Comparison of ENCODE assay signal across 9 mouse cellular contexts in the genomic region with DNA sequence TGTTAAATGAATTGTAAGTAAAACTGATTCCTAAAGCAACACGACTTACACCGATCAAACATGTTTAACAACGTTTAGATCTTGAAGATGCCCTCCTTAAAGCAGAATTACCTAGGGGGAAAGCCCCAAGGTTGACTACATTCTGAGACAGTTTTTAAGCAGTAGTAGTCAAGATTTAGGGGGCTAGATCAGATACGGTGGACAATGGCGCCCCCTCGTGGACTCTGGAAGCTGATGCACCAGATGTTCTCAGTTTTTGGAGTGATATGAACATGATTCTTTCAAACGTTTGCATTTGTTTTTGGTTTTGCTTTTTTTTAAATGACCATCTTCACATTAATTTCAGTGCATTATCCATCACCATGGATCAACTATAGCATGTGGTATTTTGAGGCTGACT. TPM values are rescaled to one million over a fixed set of nuclear protein-coding genes. Genes with fewer than 3 reads are reported as not detected.
A peak's percentile ranks its signal among the peaks of the same experiment; 100 is the strongest.
DNase-seq lines count a peak whose midpoint lies in the region; ATAC-seq and TF ChIP-seq lines count a peak whose summit lies in the region.
"Had no signal": no experiment of that assay in that cellular context is flagged by ENCODE, and none has a peak within 500 bp of the region (broad histone marks: within the 10 kb centered on the region; RNA-seq: fewer than 3 reads in every experiment).

No protein-coding gene starts in this region.

- H3K9ac ChIP-seq in MEL (ENCODE audit: control insufficient read depth, low read depth, low read length, poor library complexity, severe bottlenecking) = no peak overlapping the region
- no peak overlapping the region for H3K9ac ChIP-seq in lung, embryonic 14.5 days
- H3K9ac ChIP-seq: heart, embryonic 15.5 days had no signal

- H3K4me3 ChIP-seq in MEL (ENCODE audit: control insufficient read depth in 1 of 2, insufficient read depth in 1 of 2, low read depth in 2 of 2, low read length in 2 of 2) = no peak overlapping the region
- H3K4me3 ChIP-seq in lung, embryonic 14.5 days (ENCODE audit: low read depth, low read length) = no peak overlapping the region
- H3K4me3 ChIP-seq: heart, embryonic 15.5 days had no signal

- WGBS in lung, embryonic 14.5 days = 11% methylated on average over 7 of the region's 7 CpGs

- TF ChIP-seq POLR2A in MEL (IDR thresholded peaks at IDR 0.05; ENCODE audit: control insufficient read depth in 1 of 2, insufficient read depth in 1 of 2, low read depth in 1 of 2, low read length in 2 of 2, poor library complexity in 1 of 2) = no peak

- H3K79me2 ChIP-seq in MEL (ENCODE audit: control insufficient read depth, insufficient read depth, low read length, poor library complexity) = no peaks in the 10 kb centered on the region

- peak; percentile 100 for TF ChIP-seq RAD21 in MEL (IDR thresholded peaks at IDR 0.05; ENCODE audit: low read depth, low read length)

- TF ChIP-seq CTCF in MEL (IDR thresholded peaks at IDR 0.05 in 2 of 3, conservative IDR thresholded peaks at IDR 0.05 in 1 of 3; ENCODE audit: control insufficient read depth in 1 of 3, insufficient read depth in 1 of 3, low read depth in 2 of 3, low read length in 3 of 3, poor library complexity in 1 of 3, severe bottlenecking in 1 of 3) = peak; percentile 67 to 97 (median 91)
- peak; percentile 87 for TF ChIP-seq CTCF in lung, embryonic 14.5 days (IDR thresholded peaks at IDR 0.05; ENCODE audit: low read depth)

- no peak overlapping the region for H3K27ac ChIP-seq in MEL (ENCODE audit: control insufficient read depth, low read depth, low read length)
- no peak overlapping the region for H3K27ac ChIP-seq in lung, embryonic 14.5 days (ENCODE audit: low read depth)
- H3K27ac ChIP-seq: heart, embryonic 15.5 days had no signal

- DNase-seq in 416B (ENCODE audit: low read depth) (peak; percentile 83), MEL (ENCODE audit: low read depth, low spot score) (peak; percentile 87)
- DNase-seq in cerebellum, adult 11 months = peak; percentile 49
- DNase-seq in kidney, postnatal 25 days = peak; percentile 66 to 86
- peak; percentile 89 for DNase-seq in lung, embryonic 14.5 days
- peak; percentile 78 for DNase-seq in retina, postnatal 1 day
- DNase-seq in thymus, postnatal 36 days = peak; percentile 60 to 69

- no peaks in the 10 kb centered on the region for H3K9me3 ChIP-seq in MEL (replicated peaks; ENCODE audit: insufficient read depth, low read length)
- H3K9me3 ChIP-seq in lung, embryonic 14.5 days (ENCODE audit: low read depth, low read length) = peaks cover 3% of the 10 kb centered on the region; the same call in 1 of the 2 replicates
- H3K9me3 ChIP-seq: heart, embryonic 15.5 days had no signal

- peaks cover 2 to 22% of the 10 kb centered on the region in 2 experiments for H3K4me1 ChIP-seq in MEL (ENCODE audit: control insufficient read depth in 1 of 2, insufficient read depth in 2 of 2, low read length in 2 of 2)
- no peaks in the 10 kb centered on the region for H3K4me1 ChIP-seq in lung, embryonic 14.5 days (ENCODE audit: insufficient read depth)

- H3K27me3 ChIP-seq in MEL (ENCODE audit: control insufficient read depth in 1 of 2, insufficient read depth in 2 of 2, low read length in 2 of 2) = no peaks in the 10 kb centered on the region; a peak in 1 of 4 replicates
- H3K27me3 ChIP-seq in lung, embryonic 14.5 days (ENCODE audit: insufficient read depth, low read length) = no peaks in the 10 kb centered on the region

- H3K36me3 ChIP-seq in MEL (ENCODE audit: control insufficient read depth in 1 of 2, insufficient read depth in 2 of 2, low read length in 2 of 2) = peaks cover 0 to 6% of the 10 kb centered on the region in 2 experiments; a peak in 2 of 4 replicates
- no peaks in the 10 kb centered on the region for H3K36me3 ChIP-seq in lung, embryonic 14.5 days (ENCODE audit: insufficient read depth)
- H3K36me3 ChIP-seq: heart, embryonic 15.5 days had no signal

- H3K4me2 ChIP-seq in lung, embryonic 14.5 days = no peak overlapping the region
- H3K4me2 ChIP-seq: heart, embryonic 15.5 days had no signal

- no peak for TF ChIP-seq EP300 in MEL (IDR thresholded peaks at IDR 0.05; ENCODE audit: low read depth in 1 of 2, low read length in 2 of 2)

- ATAC-seq in frontal cortex, adult (ENCODE audit: low TSS enrichment) = peak; percentile 65; the same call in 1 of the 2 replicates
- no peak for ATAC-seq in lung, embryonic 14.5 days (ENCODE audit: insufficient read depth)

TF ChIP-seq in MEL, 35 proteins besides CTCF, POLR2A, EP300 and RAD21:
- peak; percentile 98 for TF ChIP-seq ZC3H11A (IDR thresholded peaks at IDR 0.05; ENCODE audit: low read depth, low read length)
- TF ChIP-seq MAZ (IDR thresholded peaks at IDR 0.05; ENCODE audit: low read depth, low read length) = peak; percentile 60; the same call in 1 of the 2 replicates
- TF ChIP-seq GABPA (IDR thresholded peaks at IDR 0.05; ENCODE audit: low read depth, low read length) = no peak
- no peak for TF ChIP-seq BHLHE40 (IDR thresholded peaks at IDR 0.05; ENCODE audit: borderline replicate concordance, low read depth, low read length)
- TF ChIP-seq SMC3 (IDR thresholded peaks at IDR 0.05; ENCODE audit: low read depth, low read length) = peak; percentile 97

RNA-seq across cellular contexts. Expression of a gene that starts 24.8 kb away (rescaled TPM):
- 13.9 and 15.3 TPM in 2 replicates for total RNA-seq in MEL (2012; rRNA removed)
- 10 to 100 TPM in 1 of 2 experiments, not detected in 1; 21.7 TPM for polyA plus RNA-seq in MEL (2012; ENCODE audit: insufficient read depth in 1 of 2, insufficient read length in 2 of 2, low read depth in 1 of 2, low replicate concordance in 2 of 2, missing spikeins in 1 of 2)
- polyA plus RNA-seq in lung, embryonic 14.5 days (2014; fragmentation: Nextera tagmentation; extraction: Ambion mirVana) = 4.8 and 5.7 TPM in 2 replicates

RNA-seq across cellular contexts. Expression of a gene that starts 51.8 kb away (rescaled TPM):
- 5.2 TPM in 2 replicates for total RNA-seq in MEL (2012; rRNA removed)
- polyA plus RNA-seq in MEL (2012; ENCODE audit: insufficient read depth in 1 of 2, insufficient read length in 2 of 2, low read depth in 1 of 2, low replicate concordance in 2 of 2, missing spikeins in 1 of 2) = 1 to 10 TPM in 1 of 2 experiments, not detected in 1; 7.0 TPM
- polyA plus RNA-seq in lung, embryonic 14.5 days (2014; fragmentation: Nextera tagmentation; extraction: Ambion mirVana) = 8.9 and 11.3 TPM in 2 replicates

RNA-seq across cellular contexts. Expression of a gene that starts 58.0 kb away (rescaled TPM):
- total RNA-seq in MEL (2012; rRNA removed) = not detected in 2 replicates
- polyA plus RNA-seq in MEL (2012; ENCODE audit: insufficient read depth in 1 of 2, insufficient read length in 2 of 2, low read depth in 1 of 2, low replicate concordance in 2 of 2, missing spikeins in 1 of 2) = not detected
- 3.3 and 4.5 TPM in 2 replicates for polyA plus RNA-seq in lung, embryonic 14.5 days (2014; fragmentation: Nextera tagmentation; extraction: Ambion mirVana)
